Mouse (Mus musculus) lung, postnatal 0 days (tissue): Measurements from ENCODE around the gene Themis2. TPM values are rescaled to one million over a fixed set of nuclear protein-coding genes. Genes with fewer than 3 reads are reported as not detected.
"Not testable (repeated sequence)": the region's sequence is repeated elsewhere in the genome, so short reads cannot be mapped to it uniquely, and the experiment has no call there.

ENCODE experiments used
- ATAC-seq: fragments of 200-750 bp; cut with Nextera tagmentation; 2 replicates; pipeline ENCODE4 v1.8.0; 2017; ENCODE audit warnings: moderate library complexity
- DNase-seq: peaks from one replicate; pipeline ENCODE4 v3.0.0-alpha.2; 2016; ENCODE audit warnings: low spot score
- H3K27ac ChIP-seq: fragments of 300-500 bp; sonication (generic); 2 replicates; pipeline ENCODE4 v1.5.1; 2014; ENCODE audit warnings: antibody characterized with exemption, mild to moderate bottlenecking, low read length, mixed read lengths
- H3K27me3 ChIP-seq: fragments of 300-500 bp; sonication (generic); replicated peaks from 2 replicates; pipeline ENCODE4 v1.6.1; 2014; ENCODE audit warnings: low read length, mixed read lengths; ENCODE audit not compliant: insufficient read depth
- H3K36me3 ChIP-seq: fragments of 300-500 bp; sonication (generic); 2 replicates; pipeline ENCODE4 v1.6.1; 2014; ENCODE audit warnings: low read length, mixed read lengths; ENCODE audit not compliant: insufficient read depth
- H3K4me1 ChIP-seq: fragments of 300-500 bp; sonication (generic); 2 replicates; pipeline ENCODE4 v1.6.1; 2014; ENCODE audit warnings: antibody characterized with exemption, low read depth, low read length, mixed read lengths; ENCODE audit not compliant: insufficient read depth
- H3K4me2 ChIP-seq: fragments of 300-500 bp; sonication (generic); replicated peaks from 2 replicates; pipeline ENCODE4 v1.6.1; 2014; ENCODE audit warnings: low read depth, mild to moderate bottlenecking, low read length, moderate library complexity, mixed read lengths
- H3K4me3 ChIP-seq: fragments of 300-500 bp; sonication (generic); 2 replicates; pipeline ENCODE4 v1.5.1; 2014; ENCODE audit warnings: low read depth, low read length
- H3K9ac ChIP-seq: fragments of 300-500 bp; sonication (generic); replicated peaks from 2 replicates; pipeline ENCODE4 v1.6.1; 2014; ENCODE audit warnings: low read depth, mild to moderate bottlenecking
- H3K9me3 ChIP-seq: fragments of 300-500 bp; sonication (generic); 2 replicates; pipeline ENCODE4 v1.6.1; 2016; ENCODE audit warnings: low read length, mixed read lengths
- CTCF ChIP-seq: IDR thresholded peaks from 2 replicates; pipeline ENCODE4 v1.5.1; 2016; ENCODE audit warnings: antibody characterized with exemption, mild to moderate bottlenecking
- EP300 ChIP-seq: IDR thresholded peaks from 2 replicates; pipeline ENCODE4 v1.6.1; 2016; ENCODE audit warnings: antibody characterized with exemption, mild to moderate bottlenecking, control low read depth
- WGBS: fragments of 180-500 bp; shearing (Covaris S2); extraction: QIAGEN DNeasy Blood & Tissue Kit; methylation state at CpG from one replicate; pipeline ENCODE4 v1.1.7; 2014; 5-methylcytosine and 5-hydroxymethylcytosine counted together
- polyA plus RNA-seq: library from polyadenylated mRNA; unstranded; fragments of >200 nt; fragmentation: Nextera tagmentation; extraction: Ambion mirVana; gene quantifications from 2 replicates; pipeline ENCODE4 v1.2.1, GENCODE M21; 2015

The Themis2 gene
- polyA plus RNA-seq, 1 experiment from 2014 or later, result 1.8 TPM

DNA sequence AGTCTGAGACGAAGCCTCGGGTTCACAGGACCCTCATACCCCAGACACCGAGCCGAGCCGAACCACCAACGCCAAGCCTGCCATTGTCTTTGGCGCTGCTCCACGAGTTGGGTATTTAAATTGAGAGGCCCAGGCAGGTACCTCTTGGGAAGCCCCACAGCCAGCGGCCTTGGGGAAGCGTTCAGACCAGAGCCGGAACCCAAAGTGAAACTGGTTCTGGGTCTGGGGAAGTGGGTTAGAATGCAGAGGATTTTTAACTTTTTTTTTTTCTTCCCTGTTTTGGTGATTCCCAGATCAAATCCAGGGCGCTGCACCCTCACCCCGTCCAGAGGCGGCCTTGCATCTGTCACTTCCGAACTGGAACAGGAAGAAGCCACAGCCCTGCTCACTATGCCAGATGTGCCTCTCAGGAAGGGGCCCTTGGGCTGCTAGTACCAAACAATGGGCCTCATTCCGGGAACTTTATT lies 6.0 kb upstream of the Themis2 start:
- TF ChIP-seq CTCF (no peak), EP300 (no peak)
- WGBS, result 50% methylated on average over 16 of the region's 16 CpGs
- Histone ChIP-seq H3K4me2 (no peak overlapping the region), H3K4me3 (no peak overlapping the region), H3K27me3 (no peaks in the 10 kb centered on the region), H3K36me3 (no peaks in the 10 kb centered on the region), H3K27ac (peak overlapping the region; percentile 57; the same call in 1 of the 2 replicates), H3K4me1 (no peaks in the 10 kb centered on the region), H3K9ac (no peak overlapping the region), H3K9me3 (no peaks in the 10 kb centered on the region)
- peak; percentile 31 for DNase-seq
- ATAC-seq, result no peak

DNA sequence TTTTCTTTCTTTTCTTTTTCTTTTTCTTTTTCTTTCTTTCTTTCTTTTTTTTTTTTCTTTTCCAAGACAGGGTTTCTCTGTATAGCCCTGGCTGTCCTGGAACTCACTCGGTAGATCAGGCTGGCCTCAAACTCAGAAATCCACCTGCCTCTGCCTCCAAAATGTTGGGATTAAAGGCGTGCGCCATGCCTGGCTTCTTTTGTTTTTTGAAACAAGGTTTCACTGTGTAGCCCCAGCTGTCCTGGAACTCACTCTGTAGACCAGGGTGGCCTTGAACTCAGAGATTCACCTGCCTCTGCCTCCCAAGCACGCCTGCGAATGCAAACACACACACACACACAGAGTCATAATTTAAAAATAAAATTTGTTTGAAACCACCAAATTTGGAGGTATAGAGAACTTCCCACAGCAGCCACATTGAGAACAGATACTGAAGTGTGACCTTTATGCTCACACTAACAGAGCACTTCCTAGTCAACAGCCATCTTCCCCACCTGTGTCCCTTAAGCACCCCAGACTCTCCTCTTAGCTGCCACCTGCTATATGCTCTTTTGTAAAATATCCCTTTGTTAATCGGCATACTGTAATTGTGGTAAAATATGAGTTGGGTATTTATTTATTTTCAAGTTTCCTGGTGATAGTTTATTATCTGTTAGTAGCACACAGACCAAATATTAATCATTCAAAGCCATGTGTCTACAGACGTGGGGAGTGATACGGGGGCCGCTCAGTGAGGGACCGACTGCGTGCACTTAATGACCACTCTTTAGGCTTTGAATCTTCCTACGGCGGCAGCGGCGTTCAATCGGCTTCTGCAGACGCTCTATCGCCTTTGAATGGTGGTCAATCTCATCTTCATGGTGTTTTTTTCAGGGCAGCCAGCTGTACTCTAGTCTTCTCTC lies 5.2 kb upstream of the Themis2 start:
- H3K9ac ChIP-seq, result no peak overlapping the region
- H3K27ac ChIP-seq, result peak overlapping the region; percentile 57; the same call in 1 of the 2 replicates
- H3K4me3 ChIP-seq, result no peak overlapping the region
- 74% methylated on average over 18 of the region's 18 CpGs for WGBS
- TF ChIP-seq EP300 (no peak), CTCF (no peak)
- ATAC-seq (no peak), DNase-seq (no peak)
- no peaks in the 10 kb centered on the region for H3K27me3 ChIP-seq
- H3K36me3 ChIP-seq, result no peaks in the 10 kb centered on the region
- no peaks in the 10 kb centered on the region for H3K9me3 ChIP-seq
- H3K4me1 ChIP-seq, result no peaks in the 10 kb centered on the region
- H3K4me2 ChIP-seq, result no peak overlapping the region

DNA sequence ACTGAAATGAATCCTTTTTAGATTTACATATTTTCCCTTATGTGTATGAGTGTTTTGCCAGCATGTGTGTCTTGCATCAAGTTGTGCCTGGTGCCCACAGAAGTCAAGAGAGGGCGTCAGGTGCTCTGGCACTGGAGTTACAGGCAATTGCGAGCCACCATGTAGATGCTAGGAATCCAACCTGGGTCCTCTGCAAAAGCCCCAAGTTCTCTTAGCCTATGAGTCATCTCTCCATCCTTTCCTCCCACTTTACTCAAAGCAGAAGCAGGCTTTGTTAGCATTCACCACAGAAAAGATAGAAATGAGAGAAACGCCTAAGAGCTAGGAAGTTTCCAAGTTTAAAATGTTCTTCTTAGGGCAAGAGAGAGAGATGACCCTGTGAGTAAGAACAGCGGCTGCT lies 3.7 kb upstream of the Themis2 start:
- Histone ChIP-seq H3K4me2 (no peak overlapping the region), H3K9ac (no peak overlapping the region), H3K9me3 (no peaks in the 10 kb centered on the region), H3K4me3 (no peak overlapping the region), H3K36me3 (no peaks in the 10 kb centered on the region), H3K4me1 (no peaks in the 10 kb centered on the region; the same call in 1 of the 2 replicates), H3K27me3 (0 out of 2 replicates have a peak, but pooled peaks cover 8% of the 10 kb centered on the region), H3K27ac (no peak overlapping the region)
- 76% methylated on average over 4 of the region's 4 CpGs for WGBS
- DNase-seq, result no peak
- TF ChIP-seq CTCF, result no peak
- TF ChIP-seq EP300, result no peak
- no peak for ATAC-seq

DNA sequence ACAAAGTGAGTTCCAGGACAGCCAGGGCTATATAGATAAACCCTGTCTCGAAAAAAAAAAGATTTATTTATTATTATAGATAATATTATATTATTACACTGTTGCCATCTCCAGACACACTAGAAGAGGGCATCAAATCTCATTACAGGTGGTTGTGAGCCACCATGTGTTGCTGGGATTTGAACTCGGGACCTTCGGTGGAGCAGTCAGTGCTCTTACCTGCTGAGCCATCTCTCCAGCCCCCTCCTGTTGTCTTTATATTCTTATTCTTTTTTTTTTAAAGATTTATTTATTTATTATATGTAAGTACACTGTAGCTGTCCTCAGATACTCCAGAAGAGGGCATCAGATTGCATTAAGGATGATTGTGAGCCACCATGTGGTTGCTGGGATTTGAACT lies 2.5 kb upstream of the Themis2 start:
- H3K36me3 ChIP-seq, H3K27ac ChIP-seq, ATAC-seq, DNase-seq, H3K4me1 ChIP-seq, H3K9ac ChIP-seq, H3K9me3 ChIP-seq, H3K4me2 ChIP-seq, H3K4me3 ChIP-seq, H3K27me3 ChIP-seq: not testable (repeated sequence)
- 82% methylated on average over 3 of the region's 3 CpGs for WGBS

DNA sequence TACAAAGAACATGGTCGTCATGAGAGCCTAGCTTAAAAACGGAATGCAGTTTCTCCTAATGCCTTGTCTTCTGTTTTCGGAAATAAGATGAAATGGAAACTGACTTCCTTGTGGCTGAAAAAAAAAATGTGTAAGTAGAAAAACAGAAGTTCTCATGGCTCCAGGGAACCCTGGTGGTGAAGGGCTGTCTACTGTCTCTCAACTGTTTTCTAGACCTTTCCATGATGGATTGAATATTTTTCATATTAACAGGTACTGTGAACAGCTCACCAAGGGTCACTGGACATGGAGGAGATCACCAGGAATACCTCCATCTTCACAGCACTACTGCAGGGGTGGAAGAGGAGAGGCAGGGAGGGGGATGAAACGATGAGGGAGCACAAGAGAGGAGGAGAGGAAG lies 1.8 kb upstream of the Themis2 start:
- Histone ChIP-seq H3K27ac (no peak overlapping the region), H3K27me3 (0 out of 2 replicates have a peak, but pooled peaks cover 10% of the 10 kb centered on the region), H3K4me3 (no peak overlapping the region), H3K36me3 (no peaks in the 10 kb centered on the region), H3K4me1 (no peaks in the 10 kb centered on the region; the same call in 1 of the 2 replicates), H3K9ac (no peak overlapping the region), H3K9me3 (no peaks in the 10 kb centered on the region), H3K4me2 (no peak overlapping the region)
- ATAC-seq (no peak), DNase-seq (peak; percentile 17)
- TF ChIP-seq EP300 (no peak), CTCF (no peak)
- 67% methylated on average over 4 of the region's 4 CpGs for WGBS

DNA sequence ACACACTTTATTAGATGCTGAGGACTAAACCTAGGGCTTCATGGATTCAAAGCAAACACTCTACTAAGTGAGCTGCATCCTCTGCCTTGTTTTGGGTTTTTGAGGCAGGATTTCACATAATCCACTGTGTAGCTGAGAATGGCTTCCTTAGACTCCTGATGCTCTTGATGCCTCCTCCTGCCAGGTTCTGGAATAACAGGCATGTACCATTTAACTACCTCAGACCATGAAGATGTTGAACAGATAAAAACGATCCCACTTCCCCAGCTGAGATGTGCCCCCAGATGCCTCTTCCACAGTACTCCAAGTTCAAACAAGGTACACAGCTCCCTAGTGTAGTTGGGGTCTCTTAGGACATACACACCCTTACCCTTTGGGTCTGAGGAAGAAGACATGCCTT lies 1.3 kb upstream of the Themis2 start:
- H3K4me1 ChIP-seq, result no peaks in the 10 kb centered on the region; the same call in 1 of the 2 replicates
- H3K27me3 ChIP-seq, result 0 out of 2 replicates have a peak, but pooled peaks cover 10% of the 10 kb centered on the region
- no peak overlapping the region for H3K27ac ChIP-seq
- TF ChIP-seq EP300 (no peak), CTCF (0 out of 2 replicates have a peak, but pooled peaks have one; percentile 3)
- H3K36me3 ChIP-seq, result no peaks in the 10 kb centered on the region
- no peak overlapping the region for H3K4me3 ChIP-seq
- H3K4me2 ChIP-seq, result no peak overlapping the region
- DNase-seq (no peak), ATAC-seq (no peak)
- no peak overlapping the region for H3K9ac ChIP-seq
- H3K9me3 ChIP-seq, result no peaks in the 10 kb centered on the region
- 61% methylated on average over 1 of the region's 1 CpGs for WGBS
